Mouse (Mus musculus) intestine, embryonic 16.5 days (tissue): ENCODE data around the gene Klf1. TPM values are rescaled to one million over a fixed set of nuclear protein-coding genes. Genes with fewer than 3 reads are reported as not detected.

Source experiments
- ATAC-seq: fragments of 200-750 bp; cut with Nextera tagmentation; 2 replicates; pipeline ENCODE4 v1.8.0; 2017; ENCODE audit warnings: moderate TSS enrichment, moderate library complexity
- H3K27ac ChIP-seq: fragments of 300-500 bp; sonication (generic); 2 replicates; pipeline ENCODE4 v1.5.1; 2014; ENCODE audit warnings: mild to moderate bottlenecking, low read length
- H3K27me3 ChIP-seq: fragments of 300-500 bp; sonication (generic); replicated peaks from 2 replicates; pipeline ENCODE4 v1.6.1; 2014; ENCODE audit warnings: low read length, control low read depth, mixed read lengths; ENCODE audit not compliant: control insufficient read depth, insufficient read depth
- H3K36me3 ChIP-seq: fragments of 300-500 bp; sonication (generic); 2 replicates; pipeline ENCODE4 v1.6.1; 2014; ENCODE audit warnings: low read length, control low read depth; ENCODE audit not compliant: control insufficient read depth, insufficient read depth
- H3K4me1 ChIP-seq: fragments of 300-500 bp; sonication (generic); 2 replicates; pipeline ENCODE4 v1.6.1; 2014; ENCODE audit warnings: low read length, control low read depth, mixed read lengths; ENCODE audit not compliant: control insufficient read depth, insufficient read depth
- H3K4me2 ChIP-seq: fragments of 300-500 bp; sonication (generic); 2 replicates; pipeline ENCODE4 v1.6.1; 2014; ENCODE audit warnings: low read depth, low read length, control low read depth
- H3K4me3 ChIP-seq: fragments of 300-500 bp; sonication (generic); 2 replicates; pipeline ENCODE4 v1.5.1; 2014; ENCODE audit warnings: mild to moderate bottlenecking, low read length
- H3K9ac ChIP-seq: fragments of 300-500 bp; sonication (generic); 2 replicates; pipeline ENCODE4 v1.6.1; 2014; ENCODE audit warnings: low read depth, low read length
- H3K9me3 ChIP-seq: fragments of 300-500 bp; sonication (generic); 2 replicates; pipeline ENCODE4 v1.6.1; 2016; ENCODE audit warnings: low read length, control low read depth; ENCODE audit not compliant: control insufficient read depth
- WGBS: fragments of 180-500 bp; shearing (Covaris S2); extraction: QIAGEN DNeasy Blood & Tissue Kit; methylation state at CpG from one replicate; pipeline ENCODE4 v1.1.7; 2014; 5-methylcytosine and 5-hydroxymethylcytosine counted together
- polyA plus RNA-seq: library from polyadenylated mRNA; unstranded; fragments of >200 nt; fragmentation: Nextera tagmentation; extraction: Ambion mirVana; gene quantifications from 2 replicates; pipeline ENCODE4 v1.2.1, GENCODE M21; 2015

Gene Klf1
- polyA plus RNA-seq, 1 experiment from 2014 or later, result 10.3 TPM

GRCm38 (mm10) chr8:84878915-84879314, 22.8 kb upstream of the Klf1 start:
- ATAC-seq, result no peak
- WGBS, result 80% methylated on average over 1 of the region's 1 CpGs

GRCm38 (mm10) chr8:84884728-84885127, 17.0 kb upstream of the Klf1 start:
- no peaks in the 10 kb centered on the region for H3K4me1 ChIP-seq
- H3K9ac ChIP-seq, result no peak overlapping the region
- ATAC-seq, result no peak
- H3K36me3 ChIP-seq, result peaks cover 3% of the 10 kb centered on the region; the same call in 1 of the 2 replicates
- H3K4me3 ChIP-seq, result no peak overlapping the region
- no peak overlapping the region for H3K27ac ChIP-seq
- H3K4me2 ChIP-seq, result no peak overlapping the region
- no peaks in the 10 kb centered on the region for H3K27me3 ChIP-seq
- 87% methylated on average over 4 of the region's 4 CpGs for WGBS
- H3K9me3 ChIP-seq, result no peaks in the 10 kb centered on the region

More at GRCm38 (mm10) chr8:84878915-84879314, 22.8 kb upstream of the Klf1 start:
- Histone ChIP-seq H3K4me2 (no peak overlapping the region), H3K4me1 (no peaks in the 10 kb centered on the region), H3K27me3 (no peaks in the 10 kb centered on the region), H3K9me3 (no peaks in the 10 kb centered on the region), H3K36me3 (no peaks in the 10 kb centered on the region), H3K4me3 (no peak overlapping the region), H3K27ac (no peak overlapping the region), H3K9ac (no peak overlapping the region)

- ATAC-seq, result no peak
- no peaks in the 10 kb centered on the region for H3K27me3 ChIP-seq
- no peak overlapping the region for H3K4me3 ChIP-seq
- H3K4me1 ChIP-seq, result no peaks in the 10 kb centered on the region
- no peak overlapping the region for H3K4me2 ChIP-seq
- H3K9me3 ChIP-seq, result no peaks in the 10 kb centered on the region
- no peak overlapping the region for H3K27ac ChIP-seq
- H3K36me3 ChIP-seq, result peaks cover 3% of the 10 kb centered on the region; the same call in 1 of the 2 replicates
- no peak overlapping the region for H3K9ac ChIP-seq
- 90% methylated on average over 3 of the region's 3 CpGs for WGBS
These were observed 13.4 kb upstream of the Klf1 start for GRCm38 (mm10) chr8:84888280-84888679.

- H3K9me3 ChIP-seq, result no peaks in the 10 kb centered on the region
- 87% methylated on average over 1 of the region's 1 CpGs for WGBS
- no peak for ATAC-seq
- no peaks in the 10 kb centered on the region for H3K27me3 ChIP-seq
- no peak overlapping the region for H3K9ac ChIP-seq
- H3K27ac ChIP-seq, result no peak overlapping the region
- no peak overlapping the region for H3K4me3 ChIP-seq
- H3K4me2 ChIP-seq, result no peak overlapping the region
- peaks cover 3% of the 10 kb centered on the region; the same call in 1 of the 2 replicates for H3K36me3 ChIP-seq
- no peaks in the 10 kb centered on the region for H3K4me1 ChIP-seq
These were observed 12.6 kb upstream of the Klf1 start for GRCm38 (mm10) chr8:84889141-84889540.

- H3K4me2 ChIP-seq, result peak overlapping the region; percentile 72
- peak overlapping the region; percentile 83 for H3K4me3 ChIP-seq
- WGBS, result 9% methylated on average over 31 of the region's 31 CpGs
- no peaks in the 10 kb centered on the region for H3K27me3 ChIP-seq
- H3K9ac ChIP-seq, result peak overlapping the region; percentile 77
- H3K27ac ChIP-seq, result no peak overlapping the region; the same call in 1 of the 2 replicates
- no peaks in the 10 kb centered on the region for H3K9me3 ChIP-seq
- H3K4me1 ChIP-seq, result no peaks in the 10 kb centered on the region
- no peaks in the 10 kb centered on the region for H3K36me3 ChIP-seq
- ATAC-seq, result peak; percentile 53
These were observed 8.6 kb upstream of the Klf1 start for GRCm38 (mm10) chr8:84892993-84893708.

- Histone ChIP-seq H3K4me3 (peak within 1 kb of the TSS; percentile 83), H3K27me3 (no peaks in the 10 kb centered on the region), H3K4me1 (no peaks in the 10 kb centered on the region), H3K36me3 (no peaks in the 10 kb centered on the region), H3K9me3 (no peaks in the 10 kb centered on the region), H3K9ac (peak within 1 kb of the TSS; percentile 77), H3K27ac (no peak within 1 kb of the TSS; the same call in 1 of the 2 replicates), H3K4me2 (peak within 1 kb of the TSS; percentile 72)
- 0% methylated on average over 11 of the region's 11 CpGs for WGBS
- peak; percentile 100 for ATAC-seq
These were observed 8.0 kb upstream of the Klf1 start, which contains the start of gene Gcdh for GRCm38 (mm10) chr8:84893709-84894134. TSS of gene Gcdh (minus strand) at chr8:84893921.

GRCm38 (mm10) chr8:84895963-84896362, 5.8 kb upstream of the Klf1 start:
- Histone ChIP-seq H3K27ac (no peak overlapping the region), H3K4me3 (no peak overlapping the region), H3K4me2 (no peak overlapping the region), H3K4me1 (no peaks in the 10 kb centered on the region), H3K9me3 (no peaks in the 10 kb centered on the region), H3K27me3 (no peaks in the 10 kb centered on the region), H3K36me3 (no peaks in the 10 kb centered on the region), H3K9ac (no peak overlapping the region)
- ATAC-seq, result no peak
- WGBS, result 92% methylated on average over 5 of the region's 5 CpGs

GRCm38 (mm10) chr8:84901071-84901470, 657 bp upstream of the Klf1 start:
- ATAC-seq, result no peak
- WGBS, result 68% methylated on average over 4 of the region's 4 CpGs
- Histone ChIP-seq H3K27ac (no peak overlapping the region), H3K4me1 (0 out of 2 replicates have a peak, but pooled peaks cover 3% of the 10 kb centered on the region), H3K4me2 (no peak overlapping the region), H3K9ac (no peak overlapping the region), H3K27me3 (no peaks in the 10 kb centered on the region), H3K9me3 (no peaks in the 10 kb centered on the region), H3K36me3 (no peaks in the 10 kb centered on the region), H3K4me3 (no peak overlapping the region)

- Histone ChIP-seq H3K27me3 (no peaks in the 10 kb centered on the region), H3K27ac (peak overlapping the region; percentile 86), H3K4me1 (0 out of 2 replicates have a peak, but pooled peaks cover 3% of the 10 kb centered on the region), H3K9me3 (no peaks in the 10 kb centered on the region), H3K9ac (peak overlapping the region; percentile 93), H3K4me2 (peak overlapping the region; percentile 98), H3K4me3 (peak overlapping the region; percentile 78), H3K36me3 (no peaks in the 10 kb centered on the region)
- ATAC-seq, result peak; percentile 8
- 3% methylated on average over 24 of the region's 24 CpGs for WGBS
These were observed 715 bp downstream of the Klf1 start for GRCm38 (mm10) chr8:84902367-84902919.
